Mouse (Mus musculus) cerebellum, adult 2 months (tissue): ENCODE data around the gene G430095P16Rik.

ENCODE experiments used
- CTCF ChIP-seq: fragments of 200-500 bp; IDR thresholded peaks from 2 replicates; pipeline ENCODE4 v1.5.1; 2011; ENCODE audit warnings: low read depth, mild to moderate bottlenecking, control low read depth, low read length, moderate library complexity, borderline replicate concordance; ENCODE audit not compliant: insufficient read depth
- POLR2A ChIP-seq: fragments of 200-500 bp; IDR thresholded peaks from 2 replicates; pipeline ENCODE4 v1.6.1; 2011; ENCODE audit warnings: low read length, control low read depth, borderline replicate concordance; ENCODE audit not compliant: insufficient read depth

- TF ChIP-seq CTCF (no peak), POLR2A (no peak)
Measured at GRCm38 (mm10) chr8:84752734-84753582, 30.2 kb downstream of the G430095P16Rik start.
